Mouse (Mus musculus) layer of hippocampus, adult 8-10 months (tissue): ENCODE data around the gene Arid4a. TPM values are rescaled to one million over a fixed set of nuclear protein-coding genes. Genes with fewer than 3 reads are reported as not detected.
"Not testable (repeated sequence)": the region's sequence is repeated elsewhere in the genome, so short reads cannot be mapped to it uniquely, and the experiment has no call there.

ENCODE experiments used
- DNase-seq, 2 experiments: peaks; one replicate each; pipeline ENCODE4 v3.0.0; 2022; ENCODE audit warnings: low spot score in 2 of 2
- total RNA-seq, 4 experiments: library from RNA; stranded (reverse); gene quantifications; 2 replicates each; pipeline ENCODE4 v1.2.4; 2022

Gene Arid4a
- total RNA-seq, 4 experiments from 2014 or later, result 31.8 to 40.3 (median 35.7) TPM

GRCm38 (mm10) chr12:71014845-71015362 is 886 bp upstream of the Arid4a start:
- DNase-seq, result no peak

GRCm38 (mm10) chr12:71016211-71016502 is 367 bp downstream of the Arid4a start:
- no peak for DNase-seq

- no peak for DNase-seq
Measured at GRCm38 (mm10) chr12:71016503-71017241, 882 bp downstream of the Arid4a start.

- no peak for DNase-seq
Measured at GRCm38 (mm10) chr12:71017242-71017571, 1.4 kb downstream of the Arid4a start.

DNA sequence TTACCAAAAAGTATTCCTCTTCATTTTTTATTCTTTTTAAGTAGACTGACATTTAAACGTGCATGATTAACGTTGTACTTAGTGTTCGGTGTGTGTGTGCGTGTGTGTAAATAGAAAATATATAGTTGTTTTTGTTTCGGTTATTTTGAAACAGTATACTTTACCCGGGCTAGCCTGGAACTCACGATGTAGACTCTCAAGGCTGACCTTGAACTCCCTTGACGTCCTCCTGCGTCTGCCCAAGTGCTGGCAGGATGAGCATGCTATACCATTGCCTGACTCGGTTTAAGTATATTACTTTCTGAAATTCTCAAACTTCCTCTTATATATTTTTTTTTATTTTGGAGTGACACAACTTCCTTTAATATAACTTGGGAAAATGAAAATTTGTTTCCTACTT is 2.0 kb downstream of the Arid4a start:
- DNase-seq, result no peak

DNA sequence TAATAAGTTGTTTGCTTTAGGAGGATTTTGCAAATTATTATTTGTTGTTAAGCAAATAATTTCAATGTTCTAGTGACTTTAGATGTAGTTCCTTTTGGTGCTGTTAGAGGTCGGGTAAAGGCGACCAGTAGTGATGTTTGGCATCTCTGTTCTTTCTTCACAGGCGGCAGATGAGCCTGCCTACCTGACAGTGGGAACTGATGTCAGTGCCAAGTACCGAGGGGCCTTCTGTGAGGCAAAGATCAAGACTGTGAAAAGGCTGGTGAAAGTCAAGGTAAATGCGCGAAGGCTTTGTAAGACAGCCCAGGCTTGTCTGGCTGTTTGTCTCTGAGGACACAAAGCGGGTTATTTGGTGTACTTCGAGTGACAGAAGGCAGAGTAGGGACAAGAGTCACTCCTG is 3.4 kb downstream of the Arid4a start:
- DNase-seq, result no peak

GRCm38 (mm10) chr12:71024411-71024810 is 8.6 kb downstream of the Arid4a start:
- no peak for DNase-seq

- not testable (repeated sequence) for DNase-seq
Measured at GRCm38 (mm10) chr12:71028265-71028664, 12.5 kb downstream of the Arid4a start.

DNA sequence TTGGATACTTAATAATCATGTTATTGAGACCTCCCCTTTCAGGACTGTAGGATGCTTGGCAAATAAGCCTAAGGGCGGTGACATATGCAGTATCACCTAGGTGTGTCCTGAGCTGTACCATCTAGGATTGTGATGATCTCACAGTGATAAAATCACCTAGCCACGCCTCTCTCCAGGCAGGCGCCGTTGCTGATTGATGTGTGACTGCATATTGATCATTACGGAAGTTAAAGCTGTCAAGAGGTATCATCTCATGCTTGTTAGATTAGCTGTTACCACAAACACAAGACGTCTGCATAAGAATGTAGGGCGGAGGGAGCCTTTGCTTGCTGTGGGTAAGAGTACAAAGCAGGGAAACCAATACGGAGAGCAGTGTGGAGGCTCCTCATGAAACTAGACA is 14.5 kb downstream of the Arid4a start:
- no peak for DNase-seq

DNA sequence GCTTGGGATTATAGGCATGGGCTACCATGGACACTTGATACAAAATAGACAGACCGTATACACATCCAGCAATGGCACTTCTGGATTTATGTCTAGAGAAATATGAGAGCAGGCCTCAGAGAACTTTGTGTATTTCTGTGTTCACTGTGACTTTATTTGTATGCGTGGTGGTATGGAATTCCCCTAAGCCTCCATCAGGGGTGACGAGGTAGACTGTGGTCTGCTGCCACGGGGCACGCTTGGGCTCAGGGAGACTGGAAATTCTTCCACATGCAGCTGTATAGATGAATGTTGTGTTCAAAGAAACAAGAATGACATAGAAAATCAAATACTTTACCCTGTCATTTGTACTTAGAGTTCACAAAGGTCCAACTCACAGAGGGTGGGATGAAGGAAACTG is 14.9 kb downstream of the Arid4a start:
- DNase-seq, result no peak

- no peak for DNase-seq
Measured at GRCm38 (mm10) chr12:71035826-71036225, 20.0 kb downstream of the Arid4a start.

GRCm38 (mm10) chr12:71036729-71037404 is 21.1 kb downstream of the Arid4a start:
- DNase-seq, result no peak

DNA sequence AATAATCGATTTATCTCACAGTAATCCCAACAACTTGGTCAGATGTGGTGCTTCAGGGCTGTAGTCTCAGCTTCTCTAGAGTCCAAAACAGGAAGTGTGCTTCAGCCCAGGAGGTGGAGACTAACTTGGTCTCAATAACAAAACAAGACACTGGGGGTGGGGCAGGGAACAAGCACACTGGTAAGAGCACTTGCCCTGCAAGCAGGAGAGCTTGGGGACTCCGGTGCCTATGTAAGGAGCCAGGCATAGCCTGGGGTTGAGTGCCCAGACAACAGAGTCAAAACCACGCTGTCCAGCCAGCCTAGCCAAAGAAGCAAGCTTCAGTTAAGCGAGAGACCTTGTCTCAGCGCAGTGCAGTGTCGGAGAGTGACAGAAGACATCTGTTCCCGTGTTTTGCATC is 24.7 kb downstream of the Arid4a start:
- no peak for DNase-seq

DNA sequence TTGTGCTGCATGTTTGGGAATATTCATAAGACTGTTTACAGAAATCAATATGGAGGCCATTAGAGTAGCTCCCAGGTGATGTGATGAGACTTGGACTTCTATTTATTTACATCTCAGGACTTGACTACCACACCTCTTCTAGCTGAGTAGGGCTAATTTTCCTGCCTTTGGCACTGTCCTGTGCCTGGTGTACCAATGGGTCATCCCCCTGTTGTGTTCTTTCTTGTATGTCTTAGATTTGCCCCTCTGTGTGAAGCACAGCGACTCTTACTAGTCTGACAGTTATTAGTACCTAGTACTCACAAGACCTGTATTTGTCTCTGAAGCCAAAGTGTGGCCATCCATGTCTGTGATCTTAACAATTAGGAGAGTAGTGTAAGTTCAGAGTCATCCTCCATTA is 26.7 kb downstream of the Arid4a start:
- DNase-seq, result no peak

DNA sequence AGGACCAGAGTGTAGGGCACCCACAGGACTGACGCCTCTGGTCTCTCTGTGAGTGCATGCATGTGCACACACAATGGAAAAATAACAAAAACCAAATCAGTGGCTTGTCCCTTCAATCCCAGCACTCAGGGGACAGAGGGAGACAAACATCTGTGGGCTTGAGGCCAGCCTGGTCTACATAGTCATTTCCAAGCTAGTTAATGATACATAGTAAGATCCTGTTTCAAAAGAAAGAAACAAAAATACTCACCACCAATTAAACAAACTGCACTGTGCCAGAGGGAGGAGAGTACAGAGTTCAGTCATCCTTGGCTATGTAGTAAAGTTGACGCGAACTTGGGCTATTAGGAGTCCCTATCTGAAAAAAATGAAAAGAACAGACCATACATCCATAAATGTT is 27.8 kb downstream of the Arid4a start:
- no peak for DNase-seq

GRCm38 (mm10) chr12:71044488-71044887 is 28.7 kb downstream of the Arid4a start:
- DNase-seq, result no peak

DNA sequence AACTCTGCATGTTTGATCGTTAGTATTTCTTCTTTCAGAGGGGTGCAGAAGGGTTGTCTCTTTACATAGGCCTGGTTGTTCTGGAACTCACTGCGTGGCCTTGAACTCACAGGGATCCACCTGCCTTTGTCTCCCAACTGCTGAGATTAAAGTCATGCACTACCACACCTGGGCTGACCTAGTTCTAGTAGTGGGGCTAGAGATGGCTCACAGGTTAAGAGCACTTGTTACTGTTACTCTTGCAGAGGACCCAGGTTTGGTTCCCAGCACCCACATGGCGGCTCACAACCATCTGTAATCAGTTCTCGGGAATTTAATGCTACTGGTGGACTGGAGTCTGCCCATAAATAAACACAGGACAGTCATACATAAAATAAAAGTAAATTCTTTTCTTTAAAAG is 30.7 kb downstream of the Arid4a start:
- DNase-seq, result no peak

DNA sequence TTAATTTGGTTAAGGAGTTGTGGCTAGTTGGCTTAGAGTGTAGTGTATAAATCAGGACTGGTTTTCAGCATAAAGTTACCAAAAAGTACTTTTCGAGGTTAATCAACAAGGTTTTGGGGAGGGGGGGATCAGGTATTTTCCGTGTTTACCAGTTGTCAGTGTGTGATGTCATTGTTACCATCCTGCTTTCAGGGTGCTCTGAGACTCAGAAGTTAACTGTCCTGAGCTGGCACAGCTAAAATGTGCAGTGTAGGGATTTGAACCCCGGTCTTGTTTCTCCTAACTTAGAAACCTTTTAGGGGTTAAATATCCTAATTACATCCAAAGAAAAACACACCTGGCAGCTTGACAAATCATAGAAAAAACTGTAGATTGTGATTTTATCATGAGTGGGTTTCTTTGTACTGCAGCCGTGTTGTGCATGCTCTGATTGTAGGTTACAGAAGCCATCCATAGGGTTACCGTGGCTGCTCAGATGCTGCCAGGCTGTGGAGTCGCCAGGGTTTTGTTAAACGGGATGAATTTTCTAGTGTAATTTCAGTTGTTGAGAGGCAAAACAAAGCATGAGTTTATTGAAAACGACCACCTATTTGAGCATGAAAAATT is 31.8 kb downstream of the Arid4a start:
- DNase-seq, result peak in 1 of 2 experiments; percentile 17

GRCm38 (mm10) chr12:71048117-71048516 is 32.3 kb downstream of the Arid4a start:
- peak; percentile 96 to 99 for DNase-seq

- no peak for DNase-seq
Measured at GRCm38 (mm10) chr12:71048561-71048960, 32.8 kb downstream of the Arid4a start.

- DNase-seq, result peak in 1 of 2 experiments; percentile 27
Measured at GRCm38 (mm10) chr12:71049596-71050265, 33.9 kb downstream of the Arid4a start.

GRCm38 (mm10) chr12:71051079-71051478 is 35.3 kb downstream of the Arid4a start:
- no peak for DNase-seq
